Mouse (Mus musculus): Measurements from ENCODE around the gene Tbx22. TPM values are rescaled to one million over a fixed set of nuclear protein-coding genes. Genes with fewer than 3 reads are reported as not detected.

Tbx22 gene
- 0.10 and 0.44 TPM in 2 replicates for polyA plus RNA-seq (2012; rRNA removed)

- Histone ChIP-seq H3K4me1 (ENCODE audit: control insufficient read depth, insufficient read depth, low read length) (no peaks in the 10 kb centered on the region), H3K4me3 (ENCODE audit: insufficient read depth, low read length) (no peak within 1 kb of the TSS), H3K27ac (ENCODE audit: insufficient read depth, low read length) (no peak within 1 kb of the TSS)
- no peak for TF ChIP-seq CTCF (IDR thresholded peaks at IDR 0.05; ENCODE audit: extremely low read depth, insufficient read depth, low read length)
- TF ChIP-seq POLR2A (IDR thresholded peaks at IDR 0.05; ENCODE audit: extremely low read depth, insufficient read depth, low read length): no peak
Observed at GRCm38 (mm10) chrX:107667664-107668063, at the start of gene Tbx22. Gene Tbx22 (plus strand): TSS chrX:107667964.

DNA sequence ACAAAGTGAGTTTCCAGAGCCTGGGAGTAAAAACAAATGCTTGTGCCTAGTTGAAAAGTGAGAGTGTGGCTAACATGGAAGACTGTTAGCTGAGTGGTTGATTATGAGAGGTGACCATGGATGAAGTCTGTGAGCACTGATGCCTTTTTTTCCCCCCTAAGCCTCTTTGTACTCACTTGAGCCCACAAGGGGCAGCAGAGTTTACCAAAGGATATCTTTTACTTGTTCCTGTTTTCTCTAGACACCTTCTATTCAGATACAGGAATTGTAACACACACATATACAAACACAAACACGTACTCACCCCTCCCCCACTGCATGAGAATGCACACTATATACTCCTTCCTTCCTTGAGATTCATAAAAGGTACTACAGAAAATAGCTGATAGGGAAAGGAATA lies 913 bp downstream of the Tbx22 start:
- TF ChIP-seq POLR2A (IDR thresholded peaks at IDR 0.05; ENCODE audit: extremely low read depth, insufficient read depth, low read length): no peak
- no peak for TF ChIP-seq CTCF (IDR thresholded peaks at IDR 0.05; ENCODE audit: extremely low read depth, insufficient read depth, low read length)
- H3K4me3 ChIP-seq (ENCODE audit: insufficient read depth, low read length): no peak overlapping the region
- H3K27ac ChIP-seq (ENCODE audit: insufficient read depth, low read length): no peak overlapping the region
- no peaks in the 10 kb centered on the region for H3K4me1 ChIP-seq (ENCODE audit: control insufficient read depth, insufficient read depth, low read length)

GRCm38 (mm10) chrX:107679203-107679602 lies 11.4 kb downstream of the Tbx22 start:
- Histone ChIP-seq H3K4me1 (ENCODE audit: control insufficient read depth, insufficient read depth, low read length) (no peaks in the 10 kb centered on the region; the same call in 1 of the 2 replicates), H3K4me3 (ENCODE audit: insufficient read depth, low read length) (no peak overlapping the region), H3K27ac (ENCODE audit: insufficient read depth, low read length) (no peak overlapping the region)
- no peak for TF ChIP-seq CTCF (IDR thresholded peaks at IDR 0.05; ENCODE audit: extremely low read depth, insufficient read depth, low read length)
- TF ChIP-seq POLR2A (IDR thresholded peaks at IDR 0.05; ENCODE audit: extremely low read depth, insufficient read depth, low read length): no peak

DNA sequence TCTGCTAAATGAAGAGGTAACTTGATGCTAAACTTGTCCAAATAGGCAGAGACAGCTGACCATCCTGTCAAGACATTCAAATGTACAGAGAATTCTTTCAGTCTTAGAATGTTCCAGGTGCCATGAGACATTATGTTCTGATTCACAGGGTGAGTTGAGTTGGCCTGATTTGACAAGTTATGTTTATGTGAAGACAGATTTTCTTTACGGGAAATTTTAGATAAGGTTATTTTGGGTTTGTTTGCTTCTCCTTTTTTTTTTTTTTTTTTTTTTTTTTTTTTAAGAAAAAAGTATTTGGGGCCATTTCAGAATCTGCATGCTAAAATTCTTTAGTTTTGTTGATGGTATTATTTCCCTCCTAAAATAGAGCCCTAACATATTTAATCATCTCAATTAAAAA lies 40.8 kb downstream of the Tbx22 start:
- no peak for TF ChIP-seq CTCF (IDR thresholded peaks at IDR 0.05; ENCODE audit: extremely low read depth, insufficient read depth, low read length)
- TF ChIP-seq POLR2A (IDR thresholded peaks at IDR 0.05; ENCODE audit: extremely low read depth, insufficient read depth, low read length): no peak
- no peak overlapping the region for H3K27ac ChIP-seq (ENCODE audit: insufficient read depth, low read length)
- no peak overlapping the region for H3K4me3 ChIP-seq (ENCODE audit: insufficient read depth, low read length)
- H3K4me1 ChIP-seq (ENCODE audit: control insufficient read depth, insufficient read depth, low read length): no peaks in the 10 kb centered on the region

- H3K4me3 ChIP-seq (ENCODE audit: insufficient read depth, low read length): no peak overlapping the region
- H3K27ac ChIP-seq (ENCODE audit: insufficient read depth, low read length): no peak overlapping the region
- H3K4me1 ChIP-seq (ENCODE audit: control insufficient read depth, insufficient read depth, low read length): no peaks in the 10 kb centered on the region
- no peak for TF ChIP-seq CTCF (IDR thresholded peaks at IDR 0.05; ENCODE audit: extremely low read depth, insufficient read depth, low read length)
- no peak for TF ChIP-seq POLR2A (IDR thresholded peaks at IDR 0.05; ENCODE audit: extremely low read depth, insufficient read depth, low read length)
Observed at GRCm38 (mm10) chrX:107723541-107723940, 55.8 kb downstream of the Tbx22 start.

Other genes starting within 250 kb of the Tbx22 start
- not detected in 2 replicates for gene Tent5d, start 124.6 kb downstream of the Tbx22 start, polyA plus RNA-seq (2012; rRNA removed)
- 19.7 and 20.4 TPM in 2 replicates for gene 2610002M06Rik, start 148.4 kb downstream of the Tbx22 start, polyA plus RNA-seq (2012; rRNA removed)